Mouse (Mus musculus): ENCODE data around the gene Phf19.

- TF ChIP-seq CTCF (IDR thresholded peaks at IDR 0.05; ENCODE audit: borderline replicate concordance, insufficient read depth, low read depth, low read length) (no peak), POLR2A (IDR thresholded peaks at IDR 0.05; ENCODE audit: borderline replicate concordance, insufficient read depth, low read length) (peak; percentile 95)
These were observed 43.0 kb downstream of the Phf19 start for GRCm38 (mm10) chr2:34870520-34871474.

Data from cerebellum, adult 2 months (tissue).